Mouse (Mus musculus): ENCODE measurements around the gene Plxnb3.

The Plxnb3 gene

DNA sequence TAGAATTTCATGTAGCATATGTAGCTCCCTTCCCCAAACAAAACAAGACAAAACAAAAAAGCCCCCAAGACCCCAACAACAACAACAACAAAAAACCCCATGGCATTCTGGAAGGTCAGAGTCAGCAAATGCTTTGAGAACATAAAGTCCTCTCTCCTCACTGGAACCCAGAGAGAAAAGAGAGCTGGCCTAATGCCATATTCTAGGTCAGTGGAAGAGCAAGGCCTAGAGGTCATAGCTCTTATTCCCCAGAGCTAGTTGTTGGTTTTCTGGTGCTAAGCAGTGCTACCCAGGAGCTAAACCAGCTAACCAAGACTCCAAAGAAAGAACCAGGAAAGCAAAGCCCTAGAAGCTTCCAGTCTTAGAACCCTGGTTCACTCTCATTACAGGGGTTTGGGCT lies 28.8 kb downstream of the Plxnb3 start:
- DNase-seq (ENCODE audit: low read depth, low spot score): no peak

DNA sequence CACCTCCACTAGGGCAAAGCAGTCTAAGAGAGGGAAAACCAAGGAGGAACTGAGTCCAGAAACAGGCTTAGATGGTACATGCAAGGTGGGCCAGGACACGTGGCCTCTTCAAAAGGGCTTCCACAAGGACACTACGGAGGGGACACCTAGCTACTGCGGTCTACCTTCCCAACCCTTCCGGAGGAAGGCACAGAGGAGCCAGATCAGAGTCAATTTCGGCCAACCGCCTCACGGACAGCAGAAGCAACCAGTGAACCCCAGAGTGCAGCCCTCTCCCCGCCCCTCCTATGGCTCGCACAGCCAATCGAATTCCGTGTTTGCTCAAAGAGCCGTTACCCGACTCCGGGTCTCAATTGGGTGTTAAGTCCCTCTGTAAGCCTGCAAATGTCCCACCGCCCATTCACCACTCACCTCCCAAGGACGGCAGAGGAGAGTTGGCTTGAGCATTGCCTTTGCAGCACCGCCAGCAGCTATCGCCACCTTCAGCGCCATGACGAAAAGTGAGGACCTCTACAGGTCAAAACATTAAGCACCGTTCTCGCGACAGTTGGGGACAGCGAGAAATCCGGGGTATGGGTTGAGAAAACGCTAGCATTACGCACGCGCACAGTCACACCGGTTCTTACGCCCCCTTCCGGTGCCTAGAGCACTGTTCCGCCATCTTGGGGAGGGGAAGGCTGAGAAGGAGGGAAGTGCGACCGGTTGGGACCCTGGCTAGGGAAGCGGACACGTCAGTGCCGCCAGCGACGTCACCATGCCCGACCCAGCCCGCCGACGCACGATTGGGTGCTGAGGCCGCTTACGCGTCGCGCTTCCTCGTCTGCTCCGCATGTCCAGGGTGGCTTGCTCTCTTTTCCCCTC lies 29.7 kb downstream of the Plxnb3 start, which contains the start of the genes Idh3g and Ssr4:
Idh3g (minus strand) TSS at position 534 of the 861 bp plus-strand sequence.
Ssr4 (plus strand) TSS at position 665 of the 861 bp plus-strand sequence.
- DNase-seq (ENCODE audit: low read depth, low spot score): peak; percentile 84

DNA sequence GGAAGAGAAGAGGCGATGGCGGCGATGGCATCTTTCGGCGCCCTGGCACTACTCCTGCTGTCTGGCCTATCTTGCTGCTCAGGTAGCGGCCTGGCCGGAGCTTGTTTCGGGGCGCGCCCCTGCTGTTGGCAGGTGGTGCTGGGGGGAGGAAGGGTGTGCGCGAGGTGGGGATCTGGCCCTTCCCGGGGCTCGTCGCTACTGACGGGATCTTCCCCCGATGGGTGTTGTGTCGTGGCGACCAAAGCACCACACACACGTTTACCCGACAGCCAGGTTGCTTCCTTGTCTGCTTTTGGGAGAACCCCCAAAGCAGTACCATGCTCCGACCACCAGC lies 30.3 kb downstream of the Plxnb3 start:
- no peak for DNase-seq (ENCODE audit: low read depth, low spot score)

DNA sequence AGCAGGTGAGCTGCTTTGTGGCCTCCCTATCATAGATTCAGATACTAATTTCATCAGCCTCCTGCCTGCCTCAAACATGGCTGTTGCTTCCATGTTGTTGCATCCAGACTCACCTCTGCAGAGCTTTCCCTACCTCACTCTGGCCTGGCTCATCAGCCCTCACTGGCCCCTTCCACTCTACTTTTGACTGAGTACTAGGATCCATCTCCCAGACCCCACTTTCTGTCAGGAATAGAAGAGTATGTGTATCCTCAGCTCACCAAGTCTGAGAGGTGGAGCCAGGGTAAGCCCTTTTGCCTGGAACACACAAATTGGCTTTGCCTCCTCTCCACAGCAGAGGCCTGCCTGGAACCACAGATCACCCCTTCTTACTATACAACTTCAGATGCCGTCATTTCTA lies 31.6 kb downstream of the Plxnb3 start:
- DNase-seq (ENCODE audit: low read depth, low spot score): no peak

DNA sequence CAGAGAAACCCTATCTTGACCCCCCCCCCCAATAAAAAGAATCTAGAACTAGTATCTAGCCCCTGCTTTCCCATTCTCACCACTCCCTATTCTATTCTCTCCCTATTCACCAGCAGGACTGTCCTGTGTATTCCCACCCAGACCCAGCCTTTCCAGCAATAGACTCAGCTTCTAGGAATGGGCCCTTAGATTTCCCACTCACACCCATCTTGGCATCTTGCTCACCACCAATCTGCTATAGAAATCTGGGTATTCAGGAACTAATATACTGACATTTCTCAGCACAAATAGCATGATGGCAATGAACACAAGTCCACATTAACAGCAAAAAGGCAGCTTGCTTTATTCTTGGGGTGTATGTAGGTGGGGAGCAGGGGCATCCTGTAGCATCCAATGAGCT lies 36.1 kb downstream of the Plxnb3 start:
- no peak for DNase-seq (ENCODE audit: low read depth, low spot score)

DNA sequence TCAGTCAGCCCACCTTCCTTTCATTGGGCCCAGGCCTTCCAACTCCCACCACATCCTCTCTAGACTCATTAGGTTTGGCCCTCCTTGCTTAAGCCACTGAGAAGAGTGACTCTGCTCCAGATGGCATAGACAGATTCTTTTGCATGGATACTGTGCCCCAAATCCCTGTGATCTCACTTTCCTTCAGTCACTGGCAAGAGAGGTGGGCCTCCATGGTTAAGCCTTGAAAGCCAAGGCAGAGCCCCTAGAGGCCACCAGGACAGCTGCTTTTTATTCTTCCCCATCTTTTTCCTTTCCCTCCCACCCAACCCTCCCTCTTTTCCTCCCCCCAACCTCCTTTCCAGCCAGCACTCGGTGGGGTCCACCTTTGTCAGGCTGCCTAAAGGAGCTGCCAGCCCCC lies 36.6 kb downstream of the Plxnb3 start:
- no peak for DNase-seq (ENCODE audit: low read depth, low spot score)

DNA sequence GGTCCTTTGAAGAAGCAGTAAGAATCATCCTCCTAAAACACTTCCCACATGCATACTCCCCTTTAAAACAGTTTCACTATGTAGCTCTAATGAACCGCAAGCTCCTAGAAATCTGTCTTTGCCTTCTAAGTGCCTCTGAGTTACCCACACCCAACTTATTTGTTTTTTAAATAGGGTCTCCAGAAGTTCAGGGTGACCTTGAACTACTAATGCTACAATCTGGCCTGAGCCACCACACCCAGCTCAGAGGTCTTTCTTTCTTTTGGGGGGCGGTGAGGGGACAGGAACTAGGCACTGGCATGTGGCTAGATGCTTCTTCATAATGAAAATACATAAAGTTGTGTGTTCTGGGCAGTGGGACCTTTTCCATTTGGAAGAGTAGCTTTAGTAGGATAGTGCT lies 40.6 kb downstream of the Plxnb3 start:
- no peak for DNase-seq (ENCODE audit: low read depth, low spot score)

DNA sequence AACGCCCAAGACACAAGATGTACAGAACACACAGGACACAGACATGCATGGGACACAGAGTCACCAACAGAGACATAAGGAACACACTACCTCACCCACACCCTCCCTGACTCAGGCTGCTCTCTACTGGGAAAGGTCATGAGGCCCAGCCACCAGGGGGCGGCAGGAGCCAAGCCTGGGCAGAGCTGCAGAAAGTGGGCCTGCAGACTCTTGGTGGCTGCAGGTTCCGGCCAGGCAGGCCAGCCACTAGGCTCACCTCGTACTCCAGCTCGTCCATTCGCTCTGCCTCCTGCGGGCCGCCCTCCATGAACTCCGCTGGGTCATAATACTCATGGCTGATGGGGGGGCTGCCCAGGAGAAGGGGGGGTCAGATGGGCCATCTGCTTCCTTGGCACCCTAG lies 41.6 kb downstream of the Plxnb3 start:
- DNase-seq (ENCODE audit: low read depth, low spot score): peak; percentile 29

DNA sequence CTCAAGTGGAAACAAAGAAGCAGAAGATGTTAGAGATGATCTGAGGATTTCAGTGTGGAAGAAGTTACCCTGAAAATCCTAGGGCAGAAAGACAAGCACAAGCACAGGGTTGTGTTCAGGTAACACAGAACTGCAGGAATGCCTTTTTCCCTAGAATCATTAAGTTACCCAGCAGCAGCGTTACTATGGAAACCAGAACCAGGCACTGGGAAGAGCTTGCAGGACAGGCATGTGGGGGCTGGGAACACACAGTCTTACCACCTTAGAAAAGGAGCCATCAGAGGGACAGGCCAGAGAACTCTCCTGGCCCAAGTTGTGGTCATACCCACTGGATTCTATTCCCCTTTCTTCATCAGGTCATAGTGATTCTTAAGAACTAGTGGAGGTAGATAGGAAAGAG lies 48.9 kb downstream of the Plxnb3 start:
- DNase-seq (ENCODE audit: low read depth, low spot score): no peak

DNA sequence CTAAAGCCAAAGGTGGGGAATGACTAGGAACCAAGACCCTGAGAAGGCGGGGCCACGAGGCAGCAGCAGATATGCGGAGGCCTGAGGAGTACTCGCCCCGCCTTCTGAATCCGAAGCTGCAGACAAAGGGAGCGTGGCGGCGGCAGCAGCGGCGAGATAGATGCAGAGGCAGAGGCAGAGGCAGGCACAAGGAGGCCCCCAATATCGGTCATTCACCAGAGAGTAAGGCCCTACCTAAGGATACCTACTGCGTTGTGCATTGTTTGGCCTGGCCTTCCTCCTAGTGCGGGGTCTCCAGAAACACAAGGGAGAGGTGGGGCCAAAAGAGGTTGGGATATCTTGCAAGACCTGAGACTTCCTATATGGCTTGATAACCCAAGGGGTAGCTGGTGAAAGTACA lies 58.2 kb downstream of the Plxnb3 start:
- DNase-seq (ENCODE audit: low read depth, low spot score): no peak

DNA sequence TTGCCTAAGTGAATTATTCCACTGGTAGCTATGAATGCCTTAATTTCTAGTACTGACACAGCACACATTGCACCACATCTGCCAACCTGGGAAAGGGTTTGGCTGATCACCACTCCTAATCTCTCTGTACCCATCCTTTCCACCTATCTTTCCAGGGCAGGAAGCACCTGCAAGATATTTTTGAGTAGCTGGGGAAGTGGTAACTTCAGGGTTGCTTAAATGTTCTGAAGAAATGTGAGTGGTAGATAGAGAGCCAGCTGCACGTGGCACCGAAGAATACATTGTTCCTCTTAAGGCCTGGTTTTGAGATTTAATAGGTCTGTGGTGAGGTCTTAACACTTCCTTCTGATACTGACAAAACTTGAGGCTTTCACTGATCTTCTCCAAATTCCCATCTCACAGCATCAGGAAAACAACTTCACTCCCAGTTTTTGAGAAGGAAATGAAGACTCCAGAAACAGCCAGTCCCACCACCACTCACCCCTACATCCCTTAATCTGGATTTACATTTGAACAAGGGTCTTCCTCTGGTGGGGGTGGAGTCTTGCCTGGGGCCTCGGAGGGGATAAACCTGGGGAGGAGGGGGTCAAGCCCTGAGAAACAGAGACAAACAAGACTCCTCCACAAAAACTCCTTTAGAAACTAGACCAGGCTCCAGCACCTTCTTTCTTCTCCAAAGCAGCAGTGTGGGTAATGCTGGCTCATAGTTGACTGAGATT lies 59.9 kb downstream of the Plxnb3 start:
- no peak for DNase-seq (ENCODE audit: low read depth, low spot score)

Measured in retina, adult 2 months (tissue).